Mouse (Mus musculus) C2C12 (cell line): ENCODE data around the gene Sp9. TPM values are rescaled to one million over a fixed set of nuclear protein-coding genes. Genes with fewer than 3 reads are reported as not detected.

Source experiments
- H3K27me3 ChIP-seq: one replicate; pipeline ENCODE4 v1.6.1; 2011; ENCODE audit not compliant: control insufficient read depth, insufficient read depth, insufficient read length
- H3K36me3 ChIP-seq: one replicate; pipeline ENCODE4 v1.6.1; 2011; ENCODE audit not compliant: control insufficient read depth, insufficient read depth
- H3K4me3 ChIP-seq: one replicate; pipeline ENCODE4 v1.5.1; 2011; ENCODE audit warnings: mild to moderate bottlenecking, control low read depth; ENCODE audit not compliant: poor library complexity, insufficient read depth, severe bottlenecking
- H3K79me2 ChIP-seq: one replicate; pipeline ENCODE4 v1.6.1; 2011; ENCODE audit not compliant: control insufficient read depth, insufficient read depth
- H3K79me3 ChIP-seq: one replicate; pipeline ENCODE4 v1.6.1; 2011; ENCODE audit warnings: low read depth, control low read depth
- H3ac ChIP-seq: one replicate; pipeline ENCODE3; 2011; ENCODE audit warnings: low read depth; ENCODE audit not compliant: control insufficient read depth, insufficient read length
- CEBPB ChIP-seq: IDR thresholded peaks from one replicate; pipeline ENCODE4 v1.6.1; 2011; ENCODE audit warnings: low read depth, mild to moderate bottlenecking, control low read depth, moderate library complexity
- CTCF ChIP-seq: IDR thresholded peaks from one replicate; pipeline ENCODE4 v1.5.1; 2011; ENCODE audit not compliant: control insufficient read depth, insufficient read depth, insufficient read length
- FOSL1 ChIP-seq: IDR thresholded peaks from one replicate; pipeline ENCODE4 v1.8.0; 2011; ENCODE audit warnings: mild to moderate bottlenecking, low read length; ENCODE audit not compliant: poor library complexity, insufficient read depth, severe bottlenecking
- MAX ChIP-seq: IDR thresholded peaks from one replicate; pipeline ENCODE4 v1.6.1; 2011; ENCODE audit warnings: mild to moderate bottlenecking, control low read depth
- MYOD1 ChIP-seq: IDR thresholded peaks from one replicate; pipeline ENCODE4 v1.6.1; 2011; ENCODE audit warnings: low read depth; ENCODE audit not compliant: control insufficient read depth, insufficient read length
- MYOG ChIP-seq: IDR thresholded peaks from one replicate; pipeline ENCODE4 v1.6.1; 2011; ENCODE audit not compliant: control insufficient read depth, insufficient read length; ENCODE audit errors: extremely low read depth
- USF1 ChIP-seq: IDR thresholded peaks from one replicate; pipeline ENCODE4 v1.6.1; 2011; ENCODE audit warnings: low read depth, mild to moderate bottlenecking, control low read depth, moderate library complexity
- polyA plus RNA-seq: library from polyadenylated mRNA; unstranded; fragments of >200 nt; fragmentation: generic; extraction: Trizol; gene quantifications from one replicate; pipeline ENCODE4 v1.2.1, GENCODE M21; 2012; ENCODE audit warnings: missing spikeins

Sp9 gene
- polyA plus RNA-seq, 1 experiment: 0.02 TPM

DNA sequence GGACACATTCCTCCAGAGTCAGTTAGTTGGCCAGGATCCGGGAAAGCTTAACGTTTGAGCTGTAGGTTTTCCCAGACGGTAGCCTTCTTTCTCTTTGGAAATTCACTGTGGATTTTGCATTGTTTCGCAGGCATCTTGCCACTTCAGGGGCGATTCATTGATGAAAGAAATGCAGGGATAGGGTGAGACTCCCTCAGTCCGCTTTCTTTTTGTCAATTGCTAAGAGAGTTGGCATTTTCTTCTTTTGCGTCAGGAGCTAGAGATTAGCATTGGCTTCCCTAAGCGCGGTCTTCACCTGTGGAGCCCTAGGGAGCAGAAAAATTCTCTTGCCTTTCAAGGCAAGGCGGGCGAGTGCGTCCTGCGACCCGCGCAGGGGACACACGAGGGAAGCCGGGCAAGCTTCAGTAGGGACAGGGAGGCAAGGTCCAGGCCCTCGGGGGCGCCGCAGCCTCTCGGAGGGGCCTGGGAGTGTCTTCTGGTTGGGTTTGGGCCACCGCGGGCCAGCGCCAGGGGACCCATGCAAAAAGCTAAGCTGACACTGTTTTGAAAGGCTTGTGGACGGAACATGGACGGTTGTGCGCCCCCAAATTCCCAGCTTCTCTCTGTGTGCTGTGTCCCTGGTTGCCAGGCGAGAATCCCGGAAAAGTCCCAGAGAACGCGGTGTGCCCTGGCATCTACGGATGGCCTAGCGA is 8.8 kb downstream of the Sp9 start:
- peaks cover 13% of the 10 kb centered on the region for H3K27me3 ChIP-seq
- H3K79me3 ChIP-seq: no peaks in the 10 kb centered on the region
- no peaks in the 10 kb centered on the region for H3K36me3 ChIP-seq
- no peak overlapping the region for H3K4me3 ChIP-seq
- no peak for TF ChIP-seq CEBPB
- TF ChIP-seq MYOG: no peak
- no peak for TF ChIP-seq USF1
- TF ChIP-seq CTCF: no peak
- TF ChIP-seq MYOD1: no peak
- TF ChIP-seq MAX: no peak
- no peak for TF ChIP-seq FOSL1
- H3ac ChIP-seq: no peak overlapping the region
- H3K79me2 ChIP-seq: no peaks in the 10 kb centered on the region

DNA sequence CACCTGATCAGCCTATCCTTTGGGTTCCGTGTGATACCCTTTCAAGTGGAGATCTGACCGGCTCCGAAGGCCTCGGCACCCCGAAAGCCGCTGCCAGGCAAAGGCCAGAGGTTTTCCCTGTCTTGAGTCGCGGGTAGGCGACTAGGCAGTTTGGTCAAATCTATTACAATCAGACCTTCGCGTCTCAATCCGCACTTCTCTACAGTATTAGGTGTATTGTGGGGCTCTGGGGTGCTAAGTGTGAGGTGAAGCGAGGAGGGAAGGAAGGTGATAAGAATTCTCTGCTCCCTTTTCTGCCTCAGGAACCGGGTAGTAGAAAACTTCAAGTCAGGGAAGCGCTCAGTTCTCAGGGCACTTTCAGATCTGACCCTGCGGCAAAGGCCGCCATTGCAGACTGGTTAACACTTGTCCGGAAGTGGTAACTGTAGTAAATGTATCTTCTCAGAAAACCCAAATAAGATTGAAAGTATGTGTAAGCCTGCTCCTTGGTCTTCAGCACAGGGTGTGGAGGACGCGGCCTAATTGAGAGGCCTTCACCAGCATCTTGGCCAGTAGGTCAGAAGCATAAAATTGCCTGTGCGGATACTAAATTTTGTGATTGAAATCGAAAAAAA is 9.4 kb downstream of the Sp9 start:
- Histone ChIP-seq H3K79me3 (no peaks in the 10 kb centered on the region), H3K36me3 (no peaks in the 10 kb centered on the region), H3K79me2 (no peaks in the 10 kb centered on the region), H3K4me3 (no peak overlapping the region), H3K27me3 (peaks cover 13% of the 10 kb centered on the region), H3ac (no peak overlapping the region)
- TF ChIP-seq MAX: no peak
- no peak for TF ChIP-seq CEBPB
- TF ChIP-seq CTCF: no peak
- TF ChIP-seq USF1: no peak
- no peak for TF ChIP-seq MYOG
- TF ChIP-seq FOSL1: no peak
- no peak for TF ChIP-seq MYOD1

DNA sequence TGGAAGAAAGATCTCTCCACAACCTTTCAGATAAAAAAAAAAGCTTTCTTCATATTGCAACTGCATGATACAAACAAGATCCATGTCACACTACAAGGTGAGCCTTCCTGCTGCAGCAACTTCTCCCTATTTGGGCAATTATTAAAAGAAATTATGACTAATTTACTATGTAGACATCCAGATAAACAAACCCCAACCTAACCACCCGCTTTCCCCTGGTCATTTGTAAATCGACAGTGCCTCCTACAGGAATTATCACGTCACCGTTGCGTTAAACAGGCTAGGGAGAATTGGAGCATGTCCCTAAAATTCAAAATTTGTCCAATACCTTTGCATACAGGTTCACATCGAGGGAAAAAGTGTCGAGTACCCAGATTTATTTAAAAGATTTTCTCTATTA is 10.0 kb downstream of the Sp9 start:
- Histone ChIP-seq H3K36me3 (no peaks in the 10 kb centered on the region), H3K4me3 (no peak overlapping the region), H3K79me2 (no peaks in the 10 kb centered on the region), H3K27me3 (peaks cover 13% of the 10 kb centered on the region), H3ac (no peak overlapping the region), H3K79me3 (no peaks in the 10 kb centered on the region)
- no peak for TF ChIP-seq FOSL1
- no peak for TF ChIP-seq CEBPB
- TF ChIP-seq MYOD1: no peak
- TF ChIP-seq MYOG: no peak
- TF ChIP-seq CTCF: no peak
- TF ChIP-seq MAX: no peak
- no peak for TF ChIP-seq USF1

DNA sequence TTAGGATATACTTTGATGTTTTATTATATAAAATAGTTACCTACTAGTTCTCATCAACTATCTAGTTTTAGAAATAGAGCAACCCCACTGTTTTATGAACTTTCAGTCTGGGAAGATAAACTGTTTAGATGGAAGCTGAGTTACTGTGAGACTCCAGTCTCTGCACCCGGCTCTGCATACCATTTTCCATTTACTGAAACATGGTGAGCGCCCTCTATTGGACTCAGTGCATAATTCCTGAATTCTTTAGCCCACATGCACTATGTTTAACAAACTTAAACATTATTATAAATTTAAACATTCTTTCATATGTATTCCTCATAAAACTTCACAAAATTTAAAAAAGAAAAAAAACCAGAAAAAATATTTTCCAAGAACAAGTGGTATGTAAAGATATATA is 13.9 kb downstream of the Sp9 start:
- H3K79me2 ChIP-seq: no peaks in the 10 kb centered on the region
- no peak overlapping the region for H3K4me3 ChIP-seq
- no peak overlapping the region for H3ac ChIP-seq
- H3K27me3 ChIP-seq: no peaks in the 10 kb centered on the region
- H3K79me3 ChIP-seq: no peaks in the 10 kb centered on the region
- TF ChIP-seq MYOG (no peak), USF1 (no peak), CEBPB (no peak)
- peaks cover 4% of the 10 kb centered on the region for H3K36me3 ChIP-seq

DNA sequence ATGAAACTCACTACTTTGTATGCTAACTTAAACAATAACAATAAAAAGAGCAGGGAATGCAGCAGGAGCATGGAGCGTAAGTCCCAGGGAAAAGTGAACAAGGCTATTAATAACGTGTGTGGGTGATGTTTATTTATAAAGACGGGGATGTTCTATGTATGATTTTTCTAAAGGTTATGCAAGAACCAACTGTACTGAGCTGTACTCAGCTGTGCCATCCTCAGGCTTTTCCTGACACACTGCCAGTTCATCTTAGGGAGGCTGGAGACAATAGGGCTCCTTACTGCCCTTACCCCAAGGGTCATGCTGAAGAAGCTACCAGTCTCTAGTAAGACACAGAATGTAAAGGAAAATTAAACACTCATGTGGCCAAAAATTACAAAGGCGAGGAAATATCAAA is 19.4 kb downstream of the Sp9 start:
- Histone ChIP-seq H3K79me3 (no peaks in the 10 kb centered on the region), H3K36me3 (peaks cover 4% of the 10 kb centered on the region)
- TF ChIP-seq CTCF (no peak), MYOG (no peak), FOSL1 (no peak), MAX (no peak), MYOD1 (no peak), USF1 (no peak), CEBPB (no peak)

DNA sequence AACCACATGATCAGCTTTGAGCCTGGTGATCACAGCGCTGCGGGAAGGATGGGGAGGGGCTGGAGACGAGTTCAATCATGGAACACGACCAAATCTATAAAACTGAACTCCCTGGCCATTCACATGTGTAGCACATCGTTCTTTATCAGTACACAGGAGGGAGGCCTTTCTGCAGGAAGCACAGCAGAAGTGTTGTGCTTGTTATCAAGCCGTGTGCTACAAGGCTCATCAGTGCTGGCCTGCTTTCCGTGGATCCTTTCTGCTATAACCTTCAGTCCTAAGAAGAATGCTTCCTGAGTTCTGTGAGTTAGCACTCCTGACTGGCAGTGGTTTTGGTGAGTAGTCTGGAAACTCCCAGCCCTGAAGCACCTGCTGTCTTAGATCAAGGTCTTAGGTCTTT is 23.3 kb downstream of the Sp9 start:
- TF ChIP-seq MYOG (no peak), MYOD1 (peak; percentile 19)

More for the DNA sequence above, 19.4 kb downstream of the Sp9 start:
- Histone ChIP-seq H3K4me3 (no peak overlapping the region), H3K79me2 (no peaks in the 10 kb centered on the region), H3ac (no peak overlapping the region), H3K27me3 (no peaks in the 10 kb centered on the region)

More for the DNA sequence above, 23.3 kb downstream of the Sp9 start:
- no peaks in the 10 kb centered on the region for H3K79me2 ChIP-seq
- no peaks in the 10 kb centered on the region for H3K27me3 ChIP-seq
- H3K36me3 ChIP-seq: no peaks in the 10 kb centered on the region
- H3K4me3 ChIP-seq: no peak overlapping the region
- H3ac ChIP-seq: no peak overlapping the region
- no peaks in the 10 kb centered on the region for H3K79me3 ChIP-seq
